Mouse (Mus musculus): Measurements from ENCODE around the gene Ppp1r16b. TPM values are rescaled to one million over a fixed set of nuclear protein-coding genes. Genes with fewer than 3 reads are reported as not detected.

The Ppp1r16b gene
- polyA plus RNA-seq, 1 experiment from 2014 or later: 3.2 TPM

DNA sequence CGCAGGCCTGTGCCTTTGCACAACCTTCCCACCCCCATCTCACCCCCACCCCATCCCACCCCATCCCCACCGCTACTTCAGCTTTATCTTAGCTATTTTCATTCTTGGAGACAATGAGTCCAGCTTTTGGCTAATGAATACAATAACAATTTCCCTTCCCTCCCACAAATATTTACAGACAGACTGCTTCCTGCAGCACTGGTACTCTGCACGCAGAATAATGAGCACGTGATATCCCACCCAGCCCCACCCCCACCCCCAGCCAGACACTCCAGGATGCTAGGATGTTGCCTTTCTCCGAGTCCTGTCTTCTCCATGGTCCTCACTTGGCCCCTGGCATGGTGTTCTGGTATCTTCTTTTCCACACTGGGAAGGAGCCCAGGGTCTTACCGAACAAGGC, 31.3 kb downstream of the Ppp1r16b start:
- WGBS: 82% methylated on average over 6 of the region's 6 CpGs
- no peak for ATAC-seq (ENCODE audit: insufficient number of reproducible peaks, insufficient read depth, low FRiP score, low TSS enrichment, low read depth)
- no peak overlapping the region for H3K4me3 ChIP-seq
- H3K27me3 ChIP-seq: no peaks in the 10 kb centered on the region
- no peak overlapping the region for H3K4me2 ChIP-seq
- no peaks in the 10 kb centered on the region for H3K9me3 ChIP-seq
- H3K9ac ChIP-seq: no peak overlapping the region
- H3K36me3 ChIP-seq: no peaks in the 10 kb centered on the region
- H3K27ac ChIP-seq: no peak overlapping the region
- no peaks in the 10 kb centered on the region for H3K4me1 ChIP-seq

DNA sequence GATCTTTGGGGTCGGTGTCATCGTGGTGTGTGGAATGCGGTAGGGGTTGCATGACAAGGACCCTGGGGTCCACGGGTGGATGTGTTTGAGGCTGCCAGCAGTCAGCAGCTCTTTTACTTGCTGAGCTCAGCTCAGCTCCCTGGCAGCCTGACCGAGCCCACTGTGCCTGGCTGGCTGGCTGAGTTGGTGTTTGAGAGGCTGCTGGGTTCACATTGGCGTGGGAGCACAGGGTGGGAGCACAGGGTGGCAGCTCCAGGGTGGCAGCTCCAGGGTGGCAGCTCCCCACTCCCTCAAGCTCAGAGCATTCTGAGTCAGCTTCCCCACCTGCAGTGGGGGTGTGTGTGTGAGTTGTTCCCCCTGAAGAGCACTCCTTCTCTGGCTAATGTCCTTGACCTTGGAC, 34.7 kb downstream of the Ppp1r16b start:
- Histone ChIP-seq H3K27me3 (no peaks in the 10 kb centered on the region), H3K9ac (no peak overlapping the region), H3K9me3 (no peaks in the 10 kb centered on the region), H3K27ac (no peak overlapping the region), H3K4me2 (no peak overlapping the region), H3K36me3 (no peaks in the 10 kb centered on the region), H3K4me1 (no peaks in the 10 kb centered on the region), H3K4me3 (no peak overlapping the region)
- no peak for ATAC-seq (ENCODE audit: insufficient number of reproducible peaks, insufficient read depth, low FRiP score, low TSS enrichment, low read depth)
- WGBS: 81% methylated on average over 6 of the region's 6 CpGs

DNA sequence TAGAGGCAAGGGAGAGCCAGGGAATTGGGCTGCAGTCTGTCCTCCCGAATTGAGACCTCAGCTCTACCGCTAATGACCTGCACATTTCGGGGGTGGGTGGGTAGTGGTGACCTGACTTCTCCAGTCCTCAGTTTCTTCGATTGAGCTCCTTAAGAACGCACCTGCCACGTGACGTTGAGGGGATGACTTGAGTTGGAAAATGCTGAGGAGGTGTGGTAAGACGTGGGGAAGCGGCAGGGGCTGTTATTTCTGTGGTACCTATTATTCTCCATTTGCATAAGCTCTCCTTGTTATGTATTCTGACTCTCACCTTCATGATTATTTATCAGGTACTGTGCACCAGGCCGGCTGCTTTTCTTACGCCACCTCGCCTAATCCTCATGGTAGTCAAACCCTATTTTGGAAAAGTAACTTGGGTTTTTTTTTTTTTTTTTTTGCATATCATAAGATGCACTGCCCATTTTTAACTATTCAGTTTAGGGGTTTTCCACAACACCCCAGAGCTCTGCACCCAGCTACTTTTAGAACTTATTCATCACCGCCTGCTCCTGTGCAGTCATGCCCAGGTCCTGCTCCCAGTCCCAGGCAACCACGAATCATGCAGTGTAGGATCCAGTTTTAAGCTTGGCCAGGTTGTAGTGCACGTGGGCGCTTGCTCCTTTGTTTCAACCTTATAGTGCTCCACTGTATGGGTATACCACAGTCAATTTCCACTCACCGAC, 35.5 kb downstream of the Ppp1r16b start:
- Histone ChIP-seq H3K9ac (no peak overlapping the region), H3K4me3 (no peak overlapping the region), H3K36me3 (no peaks in the 10 kb centered on the region), H3K4me2 (no peak overlapping the region), H3K9me3 (no peaks in the 10 kb centered on the region), H3K27ac (no peak overlapping the region), H3K4me1 (no peaks in the 10 kb centered on the region), H3K27me3 (no peaks in the 10 kb centered on the region)
- 85% methylated on average over 17 of the region's 17 CpGs for WGBS
- no peak for ATAC-seq (ENCODE audit: insufficient number of reproducible peaks, insufficient read depth, low FRiP score, low TSS enrichment, low read depth)

DNA sequence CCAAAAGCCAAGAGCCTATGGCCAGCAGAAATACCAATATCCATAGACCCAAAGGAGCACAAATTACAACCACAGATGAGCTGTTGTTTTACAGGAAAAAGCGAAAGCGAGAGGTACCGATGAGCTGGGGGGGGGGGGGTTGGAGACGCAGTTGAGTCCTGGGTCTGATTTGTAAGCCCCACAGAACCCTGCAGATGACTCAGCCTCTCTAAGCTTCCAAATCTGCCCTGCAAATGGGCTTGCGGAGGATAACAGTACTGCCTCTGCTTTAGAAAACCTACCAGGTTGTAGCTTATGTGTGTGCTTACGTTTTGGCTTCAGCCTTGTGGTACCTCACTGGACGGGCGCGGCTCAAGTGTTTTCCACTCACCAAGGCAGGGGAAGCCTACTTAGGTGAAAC, 36.3 kb downstream of the Ppp1r16b start:
- no peak overlapping the region for H3K27ac ChIP-seq
- no peaks in the 10 kb centered on the region for H3K36me3 ChIP-seq
- 93% methylated on average over 9 of the region's 9 CpGs for WGBS
- H3K9me3 ChIP-seq: no peaks in the 10 kb centered on the region
- no peak for ATAC-seq (ENCODE audit: insufficient number of reproducible peaks, insufficient read depth, low FRiP score, low TSS enrichment, low read depth)
- H3K9ac ChIP-seq: no peak overlapping the region
- H3K4me2 ChIP-seq: no peak overlapping the region
- no peak overlapping the region for H3K4me3 ChIP-seq
- no peaks in the 10 kb centered on the region for H3K27me3 ChIP-seq
- H3K4me1 ChIP-seq: no peaks in the 10 kb centered on the region

DNA sequence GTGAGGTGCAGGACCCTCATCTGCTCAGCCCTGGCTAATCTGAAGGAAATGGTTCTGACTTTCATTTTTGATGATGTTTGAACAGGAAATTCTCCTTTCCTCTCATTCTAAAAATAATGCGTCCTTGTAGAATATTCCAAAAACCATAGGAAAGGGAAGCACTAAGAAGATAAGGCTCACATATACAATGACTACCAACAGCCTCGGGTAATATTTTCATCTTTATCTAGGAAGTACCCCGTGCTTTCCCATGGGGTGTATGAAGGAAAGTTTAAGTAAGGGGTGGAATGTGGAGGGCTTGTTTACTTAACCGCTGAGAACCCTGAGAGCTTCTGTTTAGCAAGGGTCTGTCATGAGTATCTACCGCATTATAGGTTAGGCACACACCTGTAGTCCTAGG, 37.0 kb downstream of the Ppp1r16b start:
- Histone ChIP-seq H3K4me2 (no peak overlapping the region), H3K4me1 (no peaks in the 10 kb centered on the region), H3K4me3 (no peak overlapping the region), H3K36me3 (no peaks in the 10 kb centered on the region), H3K27me3 (no peaks in the 10 kb centered on the region), H3K27ac (no peak overlapping the region), H3K9me3 (no peaks in the 10 kb centered on the region), H3K9ac (no peak overlapping the region)
- ATAC-seq (ENCODE audit: insufficient number of reproducible peaks, insufficient read depth, low FRiP score, low TSS enrichment, low read depth): no peak
- WGBS: 80% methylated on average over 5 of the region's 5 CpGs

DNA sequence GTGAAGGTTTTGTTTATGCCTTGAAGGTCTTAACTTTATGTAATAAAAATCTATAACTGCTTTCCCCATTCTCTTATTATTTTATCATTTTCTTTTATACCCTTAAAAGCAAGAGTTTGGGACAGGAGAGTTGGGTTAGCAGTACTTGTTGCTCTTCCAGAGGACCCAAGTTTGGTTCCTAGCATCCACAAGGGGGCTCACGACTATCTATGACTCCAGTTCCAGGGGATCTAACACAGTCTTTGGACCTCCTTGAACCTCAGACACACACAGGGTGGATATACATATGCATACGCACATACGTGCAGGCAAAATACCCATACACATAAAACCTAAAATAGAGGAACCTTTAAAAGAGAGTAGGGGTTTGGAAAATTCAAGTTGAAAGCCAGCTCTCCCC, 39.5 kb downstream of the Ppp1r16b start:
- Histone ChIP-seq H3K9me3 (no peaks in the 10 kb centered on the region), H3K27me3 (no peaks in the 10 kb centered on the region), H3K4me2 (no peak overlapping the region), H3K9ac (no peak overlapping the region), H3K27ac (no peak overlapping the region), H3K4me3 (no peak overlapping the region), H3K36me3 (no peaks in the 10 kb centered on the region), H3K4me1 (no peaks in the 10 kb centered on the region)
- WGBS: 68% methylated on average over 3 of the region's 3 CpGs
- no peak for ATAC-seq (ENCODE audit: insufficient number of reproducible peaks, insufficient read depth, low FRiP score, low TSS enrichment, low read depth)

DNA sequence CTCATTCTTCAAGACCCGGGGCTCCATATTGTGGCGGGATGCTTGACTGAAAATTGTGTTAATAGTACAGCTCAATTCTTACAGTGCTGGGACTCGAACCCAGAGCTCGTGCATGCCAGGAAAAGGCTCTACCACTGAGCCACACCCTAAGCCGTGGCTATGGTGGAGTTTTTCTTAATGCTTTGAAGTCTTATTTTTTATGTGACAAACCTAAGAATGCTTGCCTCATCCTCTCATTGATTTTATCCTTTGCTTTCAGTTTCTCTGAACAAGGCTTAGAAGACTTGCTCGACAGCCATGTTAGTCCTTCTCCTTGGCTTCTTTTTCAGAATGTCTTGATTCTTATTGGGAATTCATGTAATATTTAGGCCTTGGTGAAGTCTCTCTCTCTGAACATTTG, 40.3 kb downstream of the Ppp1r16b start:
- ATAC-seq (ENCODE audit: insufficient number of reproducible peaks, insufficient read depth, low FRiP score, low TSS enrichment, low read depth): no peak
- Histone ChIP-seq H3K36me3 (no peaks in the 10 kb centered on the region), H3K27ac (no peak overlapping the region), H3K4me3 (no peak overlapping the region), H3K4me1 (no peaks in the 10 kb centered on the region), H3K4me2 (no peak overlapping the region), H3K9ac (no peak overlapping the region), H3K27me3 (no peaks in the 10 kb centered on the region), H3K9me3 (no peaks in the 10 kb centered on the region)
- 84% methylated on average over 6 of the region's 6 CpGs for WGBS

DNA sequence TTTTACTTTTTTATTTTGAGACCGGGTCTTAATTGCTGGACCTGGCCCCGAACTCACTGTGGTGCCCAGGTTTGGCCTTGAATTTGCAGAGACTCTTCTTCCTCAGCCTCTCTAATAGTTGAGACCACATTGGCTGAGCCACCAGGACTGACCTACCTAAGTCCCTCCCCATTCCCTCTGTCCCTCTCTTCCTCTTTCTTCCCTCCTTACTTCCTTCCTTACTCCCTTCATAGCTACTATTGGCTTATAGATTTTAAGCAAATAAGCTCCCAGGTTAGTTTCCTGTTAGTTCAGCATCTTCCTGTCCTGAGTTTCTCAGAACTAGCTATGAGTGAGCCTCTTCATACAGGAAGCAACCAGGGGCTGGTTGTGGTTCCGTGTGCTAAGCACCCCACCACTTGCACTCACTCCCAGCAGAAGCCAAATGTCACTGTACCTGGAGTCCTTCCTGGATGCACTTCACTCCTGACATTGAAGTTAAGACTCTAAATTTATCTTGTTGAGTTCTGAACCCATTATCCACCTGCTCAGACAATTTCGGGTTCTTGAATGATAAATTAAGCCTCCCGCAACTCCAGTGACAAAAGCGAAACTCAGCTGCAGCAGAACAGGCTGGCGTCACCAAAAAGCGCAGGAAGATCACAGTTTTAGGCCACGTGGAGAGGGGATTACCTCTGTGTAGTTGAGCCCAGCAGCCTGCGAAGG, 41.7 kb downstream of the Ppp1r16b start:
- H3K36me3 ChIP-seq: no peaks in the 10 kb centered on the region
- H3K4me3 ChIP-seq: no peak overlapping the region
- no peak overlapping the region for H3K4me2 ChIP-seq
- no peak overlapping the region for H3K9ac ChIP-seq
- no peak overlapping the region for H3K27ac ChIP-seq
- WGBS: 90% methylated on average over 10 of the region's 10 CpGs
- ATAC-seq (ENCODE audit: insufficient number of reproducible peaks, insufficient read depth, low FRiP score, low TSS enrichment, low read depth): no peak
- H3K9me3 ChIP-seq: no peaks in the 10 kb centered on the region
- H3K27me3 ChIP-seq: no peaks in the 10 kb centered on the region
- H3K4me1 ChIP-seq: peaks cover 1% of the 10 kb centered on the region; the same call in 1 of the 2 replicates

DNA sequence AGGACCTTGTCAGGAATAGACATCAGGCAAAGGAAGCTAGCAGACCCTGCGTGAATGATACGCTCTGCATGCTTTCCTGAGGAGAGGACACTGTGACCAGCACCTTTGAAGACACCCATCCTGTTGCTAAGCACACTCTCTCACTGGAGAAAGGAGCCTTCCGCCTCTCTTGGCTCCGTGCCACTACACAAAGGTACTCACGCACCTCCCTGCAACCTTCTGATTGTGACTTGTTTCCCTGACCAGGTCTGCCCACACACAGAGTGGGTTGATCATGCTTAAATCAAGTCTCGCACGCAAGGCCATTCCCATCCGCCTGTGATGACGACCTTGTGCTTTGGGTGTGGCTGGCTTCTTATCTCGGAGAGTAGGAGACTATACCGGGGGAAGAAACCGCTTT, 42.9 kb downstream of the Ppp1r16b start:
- Histone ChIP-seq H3K4me1 (peaks cover 9% of the 10 kb centered on the region), H3K4me2 (no peak overlapping the region), H3K9me3 (no peaks in the 10 kb centered on the region), H3K36me3 (no peaks in the 10 kb centered on the region), H3K4me3 (no peak overlapping the region), H3K27ac (no peak overlapping the region), H3K9ac (no peak overlapping the region), H3K27me3 (no peaks in the 10 kb centered on the region)
- WGBS: 91% methylated on average over 12 of the region's 12 CpGs
- no peak for ATAC-seq (ENCODE audit: insufficient number of reproducible peaks, insufficient read depth, low FRiP score, low TSS enrichment, low read depth)

DNA sequence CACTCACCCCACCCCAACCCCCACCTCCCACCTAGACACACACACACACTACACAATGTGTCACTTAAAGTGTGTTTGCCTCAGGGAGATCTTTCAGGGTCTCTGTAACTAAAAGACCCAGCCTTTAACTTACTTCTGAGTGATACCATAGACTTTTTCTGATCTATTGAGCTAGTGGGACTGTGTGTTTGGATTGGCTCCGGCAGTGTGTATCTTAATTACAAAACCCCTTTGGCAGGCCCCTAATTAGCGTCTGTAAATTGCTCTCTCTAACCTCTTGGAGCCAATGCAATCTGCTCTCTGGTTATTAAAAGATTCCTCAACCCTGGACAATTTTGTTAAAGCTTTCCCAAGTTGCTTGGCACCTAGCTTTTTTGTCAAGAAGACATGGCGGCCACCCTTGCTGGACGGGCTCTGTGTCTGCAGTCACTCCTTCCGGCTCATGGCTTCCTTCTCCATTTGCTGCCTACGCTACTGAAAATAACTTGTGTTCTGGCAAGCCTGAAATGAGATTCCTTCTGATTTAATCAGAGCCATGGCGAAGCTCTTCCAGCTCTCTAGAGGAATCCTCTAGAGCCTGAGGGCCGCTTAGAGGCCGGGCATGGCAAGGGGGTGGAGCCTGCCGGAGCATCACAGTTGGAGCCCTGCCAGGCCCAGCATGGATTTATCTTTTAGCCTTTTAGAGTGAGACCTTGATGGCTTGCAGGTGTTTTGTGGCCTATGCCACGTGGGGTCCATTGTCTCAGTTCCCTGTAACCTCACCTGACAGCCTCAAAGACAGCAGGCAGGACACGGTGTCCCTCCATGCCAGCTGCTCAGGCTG, 46.9 kb downstream of the Ppp1r16b start:
- Histone ChIP-seq H3K27me3 (no peaks in the 10 kb centered on the region), H3K27ac (0 out of 2 replicates have a peak overlapping the region, but pooled peaks have one; percentile 17), H3K4me1 (peaks cover 9% of the 10 kb centered on the region), H3K9me3 (peaks cover 2% of the 10 kb centered on the region; the same call in 1 of the 2 replicates), H3K4me3 (no peak overlapping the region), H3K4me2 (no peak overlapping the region), H3K36me3 (no peaks in the 10 kb centered on the region), H3K9ac (no peak overlapping the region)
- ATAC-seq (ENCODE audit: insufficient number of reproducible peaks, insufficient read depth, low FRiP score, low TSS enrichment, low read depth): no peak
- 20% methylated on average over 12 of the region's 12 CpGs for WGBS

DNA sequence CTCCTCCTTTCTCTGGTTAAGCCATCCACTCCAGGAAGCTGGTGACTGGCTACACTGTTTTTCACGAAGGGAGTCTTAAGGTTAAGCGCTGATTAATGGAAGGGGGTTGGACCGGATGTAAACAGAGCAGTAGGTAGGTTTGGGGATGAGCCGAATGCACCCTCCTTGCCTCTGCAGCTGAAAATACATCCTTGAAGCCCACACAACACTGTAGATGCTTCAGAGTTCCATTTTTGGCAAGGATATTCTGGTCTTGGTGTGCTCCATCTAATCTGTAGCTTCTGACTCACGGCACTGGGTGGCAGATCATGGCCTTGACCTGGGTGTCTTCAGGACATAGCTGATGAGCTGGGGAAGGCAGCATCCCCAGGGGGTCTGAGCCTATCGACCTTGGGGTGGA, 49.6 kb downstream of the Ppp1r16b start:
- H3K27me3 ChIP-seq: no peaks in the 10 kb centered on the region
- ATAC-seq (ENCODE audit: insufficient number of reproducible peaks, insufficient read depth, low FRiP score, low TSS enrichment, low read depth): no peak
- H3K4me1 ChIP-seq: peaks cover 9% of the 10 kb centered on the region
- peaks cover 2% of the 10 kb centered on the region; the same call in 1 of the 2 replicates for H3K9me3 ChIP-seq
- 86% methylated on average over 6 of the region's 6 CpGs for WGBS
- no peak overlapping the region for H3K4me2 ChIP-seq
- no peak overlapping the region for H3K9ac ChIP-seq
- H3K27ac ChIP-seq: no peak overlapping the region
- no peaks in the 10 kb centered on the region for H3K36me3 ChIP-seq
- H3K4me3 ChIP-seq: no peak overlapping the region

All from embryonic facial prominence, embryonic 13.5 days (tissue).